Mouse (Mus musculus) testis, adult 2 months (tissue): ENCODE data around the gene Gm1123.

Source experiments
- CTCF ChIP-seq: fragments of 200-500 bp; IDR thresholded peaks from 2 replicates; pipeline ENCODE4 v1.5.1; 2012; ENCODE audit warnings: low read depth, mild to moderate bottlenecking, inconsistent platforms, low read length, moderate library complexity; ENCODE audit not compliant: control insufficient read depth, insufficient read depth, insufficient replicate concordance
- POLR2A ChIP-seq: fragments of 200-500 bp; IDR thresholded peaks from 2 replicates; pipeline ENCODE4 v1.6.1; 2012; ENCODE audit warnings: low read depth, mild to moderate bottlenecking, inconsistent platforms, low read length, moderate library complexity; ENCODE audit not compliant: control insufficient read depth

- TF ChIP-seq CTCF (no peak), POLR2A (peak; percentile 99)
Measured at GRCm38 (mm10) chr9:98985800-98986475, 49.6 kb downstream of the Gm1123 start, which contains the start of gene Faim.
